Mouse (Mus musculus): ENCODE measurements around the gene Gal. TPM values are rescaled to one million over a fixed set of nuclear protein-coding genes. Genes with fewer than 3 reads are reported as not detected.

Gene Gal
- polyA plus RNA-seq, 1 experiment from 2014 or later = 38.7 TPM

DNA sequence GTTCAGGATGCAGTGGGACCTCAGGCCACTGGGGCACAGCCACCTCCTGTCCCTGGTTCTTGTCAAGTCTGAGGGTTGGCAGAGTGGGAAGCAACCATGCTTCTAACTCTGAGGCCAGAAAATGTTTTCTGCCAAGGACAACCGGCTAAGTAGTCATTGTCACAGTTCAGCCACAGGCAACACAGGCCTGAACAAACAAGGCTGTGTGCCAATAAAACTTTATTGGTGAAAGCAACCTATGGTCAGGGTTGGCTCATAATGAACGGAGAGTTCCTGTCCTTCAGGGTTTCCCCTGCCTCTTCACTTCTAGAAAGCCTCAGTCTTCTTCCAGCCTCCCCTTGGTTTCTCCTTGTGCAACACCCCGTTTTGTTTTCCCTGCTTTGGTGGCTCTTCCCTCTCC is 21.5 kb upstream of the Gal start:
- H3K36me3 ChIP-seq (ENCODE audit: control insufficient read depth, insufficient read depth) = no peaks in the 10 kb centered on the region
- H3K4me3 ChIP-seq (ENCODE audit: low read depth, low read length) = no peak overlapping the region
- H3K9me3 ChIP-seq (ENCODE audit: control insufficient read depth) = no peaks in the 10 kb centered on the region
- no peaks in the 10 kb centered on the region for H3K4me1 ChIP-seq (replicated peaks; ENCODE audit: control insufficient read depth, insufficient read depth, low read length)
- no peaks in the 10 kb centered on the region for H3K27me3 ChIP-seq (replicated peaks; ENCODE audit: control insufficient read depth, insufficient read depth, low read length)
- TF ChIP-seq CTCF (IDR thresholded peaks at IDR 0.05; ENCODE audit: low read depth) = no peak
- WGBS = 64% methylated on average over 3 of the region's 3 CpGs
- H3K9ac ChIP-seq (ENCODE audit: low read depth, low read length) = no peak overlapping the region
- no peak overlapping the region for H3K27ac ChIP-seq (ENCODE audit: low read depth, low read length)
- ATAC-seq = no peak
- H3K4me2 ChIP-seq (replicated peaks; ENCODE audit: low read depth) = no peak overlapping the region

DNA sequence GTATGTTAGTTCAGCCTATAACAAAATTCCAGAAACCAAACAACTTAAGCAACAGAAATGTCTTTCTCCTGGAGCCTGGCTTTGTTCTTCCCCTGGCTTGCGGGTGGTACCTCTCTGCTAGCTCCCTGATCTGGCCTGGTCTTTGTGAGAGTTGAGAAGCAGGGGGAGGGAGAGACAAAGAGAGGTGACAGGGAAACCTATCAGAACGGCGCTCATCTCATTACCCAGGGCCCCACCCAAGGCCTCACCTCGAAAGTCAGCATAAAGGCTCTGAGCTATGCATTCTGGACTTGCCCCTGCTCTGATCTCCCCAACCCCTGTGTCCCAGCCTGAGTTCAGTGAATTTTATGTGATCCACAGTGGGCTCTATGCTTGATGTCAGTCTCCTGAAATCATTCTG is 20.3 kb upstream of the Gal start:
- no peak overlapping the region for H3K4me2 ChIP-seq (replicated peaks; ENCODE audit: low read depth)
- H3K9ac ChIP-seq (ENCODE audit: low read depth, low read length) = no peak overlapping the region
- no peaks in the 10 kb centered on the region for H3K4me1 ChIP-seq (replicated peaks; ENCODE audit: control insufficient read depth, insufficient read depth, low read length)
- no peak for TF ChIP-seq CTCF (IDR thresholded peaks at IDR 0.05; ENCODE audit: low read depth)
- no peaks in the 10 kb centered on the region for H3K36me3 ChIP-seq (ENCODE audit: control insufficient read depth, insufficient read depth)
- 31% methylated on average over 4 of the region's 4 CpGs for WGBS
- no peaks in the 10 kb centered on the region for H3K27me3 ChIP-seq (replicated peaks; ENCODE audit: control insufficient read depth, insufficient read depth, low read length)
- no peak overlapping the region for H3K27ac ChIP-seq (ENCODE audit: low read depth, low read length)
- no peak for ATAC-seq
- no peaks in the 10 kb centered on the region for H3K9me3 ChIP-seq (ENCODE audit: control insufficient read depth)
- H3K4me3 ChIP-seq (ENCODE audit: low read depth, low read length) = no peak overlapping the region

DNA sequence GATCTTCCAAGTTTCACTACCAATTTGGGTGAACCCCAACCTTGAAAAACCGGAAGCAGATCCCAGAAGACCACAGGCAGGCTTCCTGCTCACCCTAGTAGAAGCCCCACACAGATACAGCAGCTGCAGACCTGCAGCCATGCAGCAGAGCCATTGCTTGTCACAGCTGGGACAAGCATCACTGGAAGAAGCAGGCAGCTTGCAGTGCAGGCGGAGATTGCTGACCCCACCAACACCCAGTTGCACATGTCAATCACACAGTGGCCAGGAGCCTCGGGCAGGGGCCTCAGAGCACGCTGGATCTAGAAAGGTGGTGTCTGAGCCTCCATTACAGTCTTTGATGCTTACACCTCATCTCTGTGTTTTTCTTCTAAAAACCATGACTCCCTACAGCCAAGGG is 19.8 kb upstream of the Gal start:
- H3K36me3 ChIP-seq (ENCODE audit: control insufficient read depth, insufficient read depth) = no peaks in the 10 kb centered on the region
- no peak for TF ChIP-seq CTCF (IDR thresholded peaks at IDR 0.05; ENCODE audit: low read depth)
- 48% methylated on average over 4 of the region's 4 CpGs for WGBS
- no peak for ATAC-seq
- no peak overlapping the region for H3K9ac ChIP-seq (ENCODE audit: low read depth, low read length)
- no peaks in the 10 kb centered on the region for H3K9me3 ChIP-seq (ENCODE audit: control insufficient read depth)
- H3K4me1 ChIP-seq (replicated peaks; ENCODE audit: control insufficient read depth, insufficient read depth, low read length) = no peaks in the 10 kb centered on the region
- H3K27ac ChIP-seq (ENCODE audit: low read depth, low read length) = no peak overlapping the region
- H3K27me3 ChIP-seq (replicated peaks; ENCODE audit: control insufficient read depth, insufficient read depth, low read length) = no peaks in the 10 kb centered on the region
- no peak overlapping the region for H3K4me2 ChIP-seq (replicated peaks; ENCODE audit: low read depth)
- H3K4me3 ChIP-seq (ENCODE audit: low read depth, low read length) = no peak overlapping the region

DNA sequence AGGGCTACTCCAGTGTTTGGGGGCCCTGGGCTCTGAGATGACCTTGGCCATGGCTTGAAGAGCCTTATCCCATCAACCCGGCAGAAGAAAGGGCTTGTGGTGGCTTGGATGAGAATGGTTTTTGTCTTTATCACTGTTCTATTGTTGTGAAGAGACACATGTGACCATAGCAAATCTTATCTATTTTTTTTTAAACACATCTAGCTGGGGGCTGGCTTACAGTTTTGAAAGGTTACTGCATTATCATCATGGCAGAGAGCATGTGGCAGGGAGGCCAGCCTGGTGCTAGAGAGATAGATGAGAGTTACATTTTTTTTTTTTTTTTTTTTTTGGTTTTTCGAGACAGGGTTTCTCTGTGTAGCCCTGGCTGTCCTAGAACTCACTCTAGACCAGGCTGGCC is 17.6 kb upstream of the Gal start:
- TF ChIP-seq CTCF (IDR thresholded peaks at IDR 0.05; ENCODE audit: low read depth) = no peak
- Histone ChIP-seq H3K9me3 (ENCODE audit: control insufficient read depth) (no peaks in the 10 kb centered on the region), H3K36me3 (ENCODE audit: control insufficient read depth, insufficient read depth) (no peaks in the 10 kb centered on the region), H3K4me1 (replicated peaks; ENCODE audit: control insufficient read depth, insufficient read depth, low read length) (no peaks in the 10 kb centered on the region), H3K4me2 (replicated peaks; ENCODE audit: low read depth) (no peak overlapping the region), H3K9ac (ENCODE audit: low read depth, low read length) (no peak overlapping the region), H3K27me3 (replicated peaks; ENCODE audit: control insufficient read depth, insufficient read depth, low read length) (no peaks in the 10 kb centered on the region), H3K4me3 (ENCODE audit: low read depth, low read length) (no peak overlapping the region), H3K27ac (ENCODE audit: low read depth, low read length) (no peak overlapping the region)
- ATAC-seq = no peak
- WGBS = 82% methylated on average over 1 of the region's 2 CpGs

DNA sequence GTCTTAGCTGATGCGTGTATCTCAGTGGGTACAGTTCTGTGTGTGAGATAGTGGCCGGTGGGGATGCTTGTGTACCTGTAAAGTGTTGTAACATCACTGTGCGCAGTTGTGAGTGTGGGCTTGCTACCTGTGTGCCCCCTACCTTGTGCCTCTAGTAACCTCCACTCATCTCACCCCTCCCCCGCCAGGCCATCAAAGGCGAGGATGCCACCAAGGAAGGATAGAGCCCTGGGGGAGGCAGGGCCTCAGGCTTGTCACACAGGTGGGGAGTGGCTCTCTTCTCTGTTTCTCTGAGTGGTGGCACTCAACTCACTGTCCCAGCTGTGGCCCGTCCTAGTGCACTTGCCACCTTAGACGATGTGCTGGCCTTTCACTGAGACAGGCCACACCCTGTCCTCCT is 16.7 kb upstream of the Gal start:
- H3K27me3 ChIP-seq (replicated peaks; ENCODE audit: control insufficient read depth, insufficient read depth, low read length) = no peaks in the 10 kb centered on the region
- no peak for TF ChIP-seq CTCF (IDR thresholded peaks at IDR 0.05; ENCODE audit: low read depth)
- H3K9ac ChIP-seq (ENCODE audit: low read depth, low read length) = no peak overlapping the region
- H3K4me2 ChIP-seq (replicated peaks; ENCODE audit: low read depth) = no peak overlapping the region
- H3K9me3 ChIP-seq (ENCODE audit: control insufficient read depth) = no peaks in the 10 kb centered on the region
- ATAC-seq = no peak
- no peaks in the 10 kb centered on the region for H3K36me3 ChIP-seq (ENCODE audit: control insufficient read depth, insufficient read depth)
- H3K4me1 ChIP-seq (replicated peaks; ENCODE audit: control insufficient read depth, insufficient read depth, low read length) = no peaks in the 10 kb centered on the region
- 69% methylated on average over 7 of the region's 7 CpGs for WGBS
- no peak overlapping the region for H3K27ac ChIP-seq (ENCODE audit: low read depth, low read length)
- H3K4me3 ChIP-seq (ENCODE audit: low read depth, low read length) = no peak overlapping the region

DNA sequence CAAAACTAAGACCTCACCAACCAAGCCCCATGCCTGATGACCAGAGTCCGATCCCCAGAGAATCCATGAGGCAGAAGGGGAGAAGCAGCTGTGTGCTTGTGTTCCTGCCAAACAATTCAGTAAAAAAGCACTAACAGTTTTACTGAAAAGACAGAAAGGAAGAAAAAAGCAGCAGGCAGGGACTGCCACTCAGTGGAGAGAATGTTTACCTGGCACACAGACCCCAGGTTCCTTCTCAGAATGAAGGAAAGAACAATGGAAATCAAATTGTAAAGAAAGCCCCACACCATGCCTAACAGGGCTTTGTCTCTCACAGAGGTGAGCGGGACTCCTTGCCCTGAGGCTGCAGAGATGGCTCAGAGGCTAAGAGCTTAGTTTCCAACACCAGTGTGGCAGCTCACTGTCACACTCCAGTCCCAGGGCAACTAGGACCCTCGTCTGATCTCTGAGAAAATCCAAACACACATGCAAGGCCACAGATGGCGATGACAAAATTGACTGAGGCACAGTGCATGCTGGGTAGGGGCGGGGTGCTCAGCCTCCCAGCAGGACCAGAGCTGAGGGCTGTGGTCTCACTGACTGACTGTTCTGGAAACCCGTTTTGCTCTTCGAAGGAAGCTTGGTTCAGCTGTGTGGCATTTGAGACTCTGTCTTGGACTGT is 14.9 kb upstream of the Gal start:
- no peak for ATAC-seq
- Histone ChIP-seq H3K27ac (ENCODE audit: low read depth, low read length) (no peak overlapping the region), H3K4me2 (replicated peaks; ENCODE audit: low read depth) (no peak overlapping the region), H3K9ac (ENCODE audit: low read depth, low read length) (no peak overlapping the region), H3K4me1 (replicated peaks; ENCODE audit: control insufficient read depth, insufficient read depth, low read length) (no peaks in the 10 kb centered on the region; the same call in 1 of the 2 replicates), H3K9me3 (ENCODE audit: control insufficient read depth) (no peaks in the 10 kb centered on the region), H3K27me3 (replicated peaks; ENCODE audit: control insufficient read depth, insufficient read depth, low read length) (no peaks in the 10 kb centered on the region), H3K4me3 (ENCODE audit: low read depth, low read length) (no peak overlapping the region), H3K36me3 (ENCODE audit: control insufficient read depth, insufficient read depth) (no peaks in the 10 kb centered on the region)
- TF ChIP-seq CTCF (IDR thresholded peaks at IDR 0.05; ENCODE audit: low read depth) = no peak
- 64% methylated on average over 7 of the region's 7 CpGs for WGBS
